Mouse (Mus musculus): Measurements from ENCODE around the gene Kirrel.

- TF ChIP-seq CTCF (conservative IDR thresholded peaks at IDR 0.05; ENCODE audit: insufficient read depth, insufficient read length, low read depth, low read length) (no peak), POLR2A (IDR thresholded peaks at IDR 0.05; ENCODE audit: low read depth, low read length) (no peak)
Measured at GRCm38 (mm10) chr3:87100911-87101310, 73.6 kb downstream of the Kirrel start.

Measured in kidney, adult 2 months (tissue).